Mouse (Mus musculus): ENCODE data around the gene Acsf2. TPM values are rescaled to one million over a fixed set of nuclear protein-coding genes. Genes with fewer than 3 reads are reported as not detected.

Gene Acsf2
- polyA plus RNA-seq, 1 experiment: 12.9 TPM

DNA sequence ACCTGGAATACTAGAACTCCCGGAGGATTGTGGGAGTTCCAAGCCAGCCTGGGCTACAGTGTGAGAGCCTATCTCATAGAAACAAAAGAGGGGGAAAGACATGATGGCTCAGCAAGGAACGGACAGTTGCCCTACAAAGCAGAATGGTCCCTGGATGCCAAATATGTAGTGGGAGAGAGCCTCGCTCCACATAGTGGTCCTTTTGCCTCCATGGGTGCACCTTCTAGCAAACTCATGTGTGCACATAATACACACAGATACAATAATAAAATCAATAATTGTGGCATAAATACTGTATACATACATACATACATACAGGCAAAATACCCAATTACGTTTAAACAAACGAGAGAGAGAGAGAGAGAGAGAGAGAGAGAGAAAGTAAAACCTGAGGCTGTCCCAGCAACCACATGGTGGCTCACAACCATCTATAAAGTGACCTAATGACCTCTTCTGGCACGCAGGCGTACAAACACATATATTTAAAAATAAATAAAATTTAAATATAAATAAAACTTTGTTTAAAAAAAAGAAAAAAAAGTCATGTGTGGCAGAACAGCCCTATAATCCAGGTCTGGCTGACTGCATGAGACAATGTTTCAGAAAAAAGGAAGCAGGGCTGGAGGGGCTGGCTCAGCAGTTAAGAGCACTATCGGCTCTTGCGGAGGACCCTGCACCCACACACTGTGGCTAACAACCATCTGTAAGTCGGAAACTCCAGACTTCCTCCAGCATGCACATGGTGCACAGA is 51.8 kb downstream of the Acsf2 start:
- Histone ChIP-seq H3K27me3 (replicated peaks) (no peaks in the 10 kb centered on the region), H3K9me3 (peaks cover 7% of the 10 kb centered on the region), H3K36me3 (replicated peaks; ENCODE audit: low read length) (peaks cover 9% of the 10 kb centered on the region), H3K4me1 (peaks cover 52% of the 10 kb centered on the region), H3K4me3 (replicated peaks) (peak overlapping the region; percentile 98)
- TF ChIP-seq GATA1 (IDR thresholded peaks at IDR 0.05; ENCODE audit: borderline replicate concordance, low read length): no peak
- TF ChIP-seq FLI1 (IDR thresholded peaks at IDR 0.05; ENCODE audit: low read length): no peak

DNA sequence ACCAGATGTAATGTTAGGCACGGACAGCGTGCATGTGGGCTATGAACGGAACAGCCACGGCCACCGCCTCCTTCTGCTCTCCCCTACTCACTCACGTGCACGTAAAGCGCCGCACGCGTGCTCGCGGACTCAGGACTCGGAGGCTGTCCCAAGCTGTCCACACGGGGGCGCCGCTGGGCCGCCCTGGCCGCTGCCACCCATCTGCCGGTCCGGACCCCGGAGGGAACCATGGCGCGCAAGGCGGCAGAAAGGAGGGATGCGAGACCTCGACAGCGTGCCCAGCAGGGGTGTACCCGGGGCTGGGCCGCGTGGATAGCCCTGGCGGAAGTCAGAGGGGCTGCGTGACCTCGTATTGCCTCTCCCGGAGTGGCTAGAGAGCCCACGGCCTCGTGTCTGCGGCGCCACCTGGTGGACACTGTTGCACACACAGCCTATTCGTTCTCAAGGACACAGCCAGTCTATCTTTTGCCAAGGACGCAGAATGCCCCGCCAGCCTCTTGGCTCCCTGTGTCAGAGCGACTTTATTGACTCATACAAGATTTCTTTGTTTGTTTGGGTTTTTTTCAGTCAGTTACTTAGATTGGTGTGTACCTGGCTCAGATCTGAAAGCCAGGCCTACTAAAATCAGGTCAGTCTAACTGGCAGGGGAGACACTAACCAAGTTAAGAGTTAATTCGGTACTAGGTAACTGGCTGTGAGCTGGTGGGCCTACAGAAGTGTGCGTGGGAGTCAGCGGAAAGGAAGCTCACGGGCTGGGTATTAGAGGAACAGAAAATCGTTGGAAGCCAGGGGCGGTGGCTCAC is 52.6 kb downstream of the Acsf2 start, which contains the start of gene Rsad1:
Gene Rsad1 (minus strand): TSS at position 368 of the 803 bp plus-strand sequence.
- Histone ChIP-seq H3K9me3 (peaks cover 7% of the 10 kb centered on the region), H3K36me3 (replicated peaks; ENCODE audit: low read length) (peaks cover 14% of the 10 kb centered on the region), H3K27me3 (replicated peaks) (no peaks in the 10 kb centered on the region), H3K4me3 (replicated peaks) (peak within 1 kb of the TSS; percentile 98), H3K4me1 (peaks cover 55% of the 10 kb centered on the region)
- TF ChIP-seq GATA1 (IDR thresholded peaks at IDR 0.05; ENCODE audit: borderline replicate concordance, low read length) (no peak), FLI1 (IDR thresholded peaks at IDR 0.05; ENCODE audit: low read length) (no peak)

DNA sequence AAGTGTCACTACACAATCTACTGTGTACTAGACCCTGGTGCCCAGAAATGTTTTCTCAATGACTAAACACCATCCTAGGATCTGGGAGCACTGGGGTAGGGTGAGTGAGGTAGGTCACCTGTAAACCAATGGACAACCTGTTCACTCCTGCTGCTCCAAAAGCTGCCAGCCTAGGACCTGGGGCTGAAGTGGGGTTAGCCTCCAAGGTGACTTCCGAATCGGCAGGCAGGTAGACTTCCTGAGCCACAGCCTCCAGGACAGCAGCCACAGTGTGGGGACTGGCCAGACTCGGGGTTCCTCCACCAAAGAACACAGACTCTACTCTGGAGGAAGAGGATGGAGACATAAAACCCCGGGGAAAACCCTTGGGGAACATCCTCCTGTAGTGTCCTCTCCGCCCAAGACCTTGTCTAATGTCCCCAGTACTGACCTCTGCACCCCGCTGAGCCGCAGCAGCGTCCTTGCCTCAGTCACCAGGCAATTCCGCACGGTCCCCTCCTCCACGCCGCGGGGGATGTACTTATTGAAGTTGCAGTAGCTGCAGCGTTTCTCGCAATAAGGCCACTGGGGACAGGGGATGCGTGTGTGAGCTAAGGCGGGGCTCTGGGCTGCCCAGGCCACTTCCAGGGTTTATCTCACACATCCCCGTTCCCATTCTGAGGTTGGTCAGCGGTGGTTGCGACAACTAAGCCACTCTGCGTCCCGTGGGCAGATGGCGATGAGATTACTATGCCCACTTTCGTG is 53.5 kb downstream of the Acsf2 start:
- H3K27me3 ChIP-seq (replicated peaks): no peaks in the 10 kb centered on the region
- H3K4me3 ChIP-seq (replicated peaks): peak overlapping the region; percentile 98
- peaks cover 50% of the 10 kb centered on the region for H3K4me1 ChIP-seq
- TF ChIP-seq FLI1 (IDR thresholded peaks at IDR 0.05; ENCODE audit: low read length): no peak
- no peak for TF ChIP-seq GATA1 (IDR thresholded peaks at IDR 0.05; ENCODE audit: borderline replicate concordance, low read length)
- peaks cover 21% of the 10 kb centered on the region for H3K36me3 ChIP-seq (replicated peaks; ENCODE audit: low read length)
- H3K9me3 ChIP-seq: peaks cover 7% of the 10 kb centered on the region

DNA sequence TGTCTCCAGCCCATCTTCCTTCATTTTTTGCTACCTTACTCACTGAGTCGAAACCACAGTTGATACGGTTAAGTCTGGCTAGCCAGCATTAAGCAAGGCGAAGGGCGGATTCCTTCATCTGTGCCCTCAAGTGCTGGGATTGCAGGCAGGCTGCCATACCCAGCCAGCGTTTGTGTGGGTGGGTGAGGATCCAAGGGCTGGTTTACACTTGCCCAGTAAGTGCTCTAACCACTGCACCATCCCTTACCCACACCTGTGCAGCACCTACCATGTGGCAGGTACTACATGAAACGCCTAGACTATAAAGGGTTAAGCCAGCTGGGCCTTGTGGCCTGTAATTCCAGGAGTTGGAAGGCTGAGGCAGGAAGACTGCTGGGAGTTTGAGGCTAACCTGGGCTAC is 54.4 kb downstream of the Acsf2 start:
- TF ChIP-seq GATA1 (IDR thresholded peaks at IDR 0.05; ENCODE audit: borderline replicate concordance, low read length) (no peak), FLI1 (IDR thresholded peaks at IDR 0.05; ENCODE audit: low read length) (no peak)
- peaks cover 50% of the 10 kb centered on the region for H3K4me1 ChIP-seq
- no peak overlapping the region for H3K4me3 ChIP-seq (replicated peaks)
- peaks cover 7% of the 10 kb centered on the region for H3K9me3 ChIP-seq
- H3K36me3 ChIP-seq (replicated peaks; ENCODE audit: low read length): peaks cover 31% of the 10 kb centered on the region
- no peaks in the 10 kb centered on the region for H3K27me3 ChIP-seq (replicated peaks)

DNA sequence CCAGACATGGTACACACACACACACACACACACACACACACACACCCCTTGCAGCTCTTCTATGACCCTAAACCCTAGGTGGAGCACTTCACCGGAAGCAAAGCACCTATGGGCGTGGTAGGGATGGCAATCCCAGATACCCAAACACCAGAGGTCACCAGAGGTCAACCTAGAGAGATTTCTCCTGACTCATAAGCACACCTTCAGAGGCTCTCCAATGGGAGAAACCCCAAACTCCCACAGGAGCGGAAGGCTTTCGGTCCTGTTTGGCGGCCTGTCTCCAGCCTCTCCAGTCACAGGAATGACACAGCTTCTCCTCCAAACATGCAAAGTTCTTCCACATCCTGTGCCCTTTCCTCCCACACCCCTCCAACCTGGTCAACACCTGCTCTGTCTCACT is 55.3 kb downstream of the Acsf2 start:
- Histone ChIP-seq H3K4me1 (peaks cover 49% of the 10 kb centered on the region), H3K27me3 (replicated peaks) (no peaks in the 10 kb centered on the region), H3K36me3 (replicated peaks; ENCODE audit: low read length) (peaks cover 32% of the 10 kb centered on the region), H3K4me3 (replicated peaks) (no peak overlapping the region), H3K9me3 (peaks cover 3% of the 10 kb centered on the region)
- TF ChIP-seq FLI1 (IDR thresholded peaks at IDR 0.05; ENCODE audit: low read length): no peak
- TF ChIP-seq GATA1 (IDR thresholded peaks at IDR 0.05; ENCODE audit: borderline replicate concordance, low read length): no peak

DNA sequence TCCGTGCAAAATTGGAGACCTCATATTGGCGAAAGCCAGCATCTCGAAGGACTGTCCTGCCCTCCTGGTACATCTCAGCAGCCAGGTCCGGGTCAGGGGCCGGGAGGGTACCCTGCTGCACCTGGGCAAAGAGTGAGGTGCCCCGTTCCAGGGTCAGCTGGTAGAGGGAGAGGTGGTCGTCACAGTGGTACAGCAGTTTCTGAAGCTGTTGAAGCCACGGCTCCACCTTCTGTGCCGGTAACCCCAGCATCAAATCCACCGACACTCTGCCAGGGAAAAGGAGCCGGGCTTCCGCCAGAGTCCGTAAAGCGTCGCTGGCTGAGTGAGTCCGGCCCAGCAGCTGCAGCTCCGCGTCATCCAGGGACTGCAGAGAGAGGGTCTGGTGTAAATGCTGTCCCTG is 57.2 kb downstream of the Acsf2 start:
- Histone ChIP-seq H3K36me3 (replicated peaks; ENCODE audit: low read length) (peaks cover 41% of the 10 kb centered on the region), H3K27me3 (replicated peaks) (no peaks in the 10 kb centered on the region), H3K9me3 (no peaks in the 10 kb centered on the region), H3K4me3 (replicated peaks) (no peak overlapping the region), H3K4me1 (peaks cover 29% of the 10 kb centered on the region)
- TF ChIP-seq FLI1 (IDR thresholded peaks at IDR 0.05; ENCODE audit: low read length) (no peak), GATA1 (IDR thresholded peaks at IDR 0.05; ENCODE audit: borderline replicate concordance, low read length) (no peak)

DNA sequence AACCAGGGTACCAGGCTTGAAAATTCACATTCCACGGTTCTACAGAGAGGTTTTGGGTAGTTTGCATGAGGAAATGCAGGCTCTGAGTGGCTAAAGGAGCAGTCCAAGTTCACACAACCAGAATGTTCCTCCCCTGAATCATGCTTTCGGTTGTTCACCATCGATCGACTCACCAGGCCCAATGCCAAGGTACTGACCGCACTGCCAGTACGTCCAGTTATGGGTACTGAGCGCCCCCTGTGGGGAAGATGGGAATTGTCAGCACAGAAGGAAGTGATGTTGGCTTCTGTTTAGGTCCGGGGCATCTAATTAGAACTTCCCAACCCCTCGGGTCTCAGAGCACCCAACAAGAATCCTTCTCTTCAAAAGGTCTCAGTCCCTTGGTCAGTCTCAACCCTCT is 57.7 kb downstream of the Acsf2 start:
- H3K4me3 ChIP-seq (replicated peaks): no peak overlapping the region
- H3K4me1 ChIP-seq: peaks cover 24% of the 10 kb centered on the region
- no peaks in the 10 kb centered on the region for H3K9me3 ChIP-seq
- H3K36me3 ChIP-seq (replicated peaks; ENCODE audit: low read length): peaks cover 46% of the 10 kb centered on the region
- H3K27me3 ChIP-seq (replicated peaks): no peaks in the 10 kb centered on the region
- TF ChIP-seq FLI1 (IDR thresholded peaks at IDR 0.05; ENCODE audit: low read length) (no peak), GATA1 (IDR thresholded peaks at IDR 0.05; ENCODE audit: borderline replicate concordance, low read length) (no peak)

DNA sequence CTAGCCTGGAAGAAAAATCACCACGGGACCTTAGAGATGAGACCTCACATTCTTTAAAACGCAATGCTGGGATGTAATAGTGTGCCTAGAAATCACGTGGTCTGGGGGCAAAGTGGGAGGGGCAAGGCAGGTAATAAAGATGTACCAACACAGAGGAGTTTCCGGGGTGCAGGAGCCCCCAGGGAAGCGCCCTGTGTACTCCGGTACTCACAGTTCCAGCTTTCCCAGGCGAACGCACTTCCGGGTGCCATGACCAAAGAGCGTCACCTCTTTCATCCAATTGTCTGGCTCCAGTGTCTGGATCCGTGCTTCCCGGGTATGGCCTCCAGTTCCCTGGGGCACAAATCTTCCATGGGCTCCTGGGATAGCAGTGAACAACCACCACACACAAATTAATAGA is 58.3 kb downstream of the Acsf2 start:
- no peaks in the 10 kb centered on the region for H3K9me3 ChIP-seq
- TF ChIP-seq FLI1 (IDR thresholded peaks at IDR 0.05; ENCODE audit: low read length) (no peak), GATA1 (IDR thresholded peaks at IDR 0.05; ENCODE audit: borderline replicate concordance, low read length) (no peak)
- no peak overlapping the region for H3K4me3 ChIP-seq (replicated peaks)
- H3K4me1 ChIP-seq: peaks cover 19% of the 10 kb centered on the region
- peaks cover 49% of the 10 kb centered on the region for H3K36me3 ChIP-seq (replicated peaks; ENCODE audit: low read length)
- no peaks in the 10 kb centered on the region for H3K27me3 ChIP-seq (replicated peaks)

DNA sequence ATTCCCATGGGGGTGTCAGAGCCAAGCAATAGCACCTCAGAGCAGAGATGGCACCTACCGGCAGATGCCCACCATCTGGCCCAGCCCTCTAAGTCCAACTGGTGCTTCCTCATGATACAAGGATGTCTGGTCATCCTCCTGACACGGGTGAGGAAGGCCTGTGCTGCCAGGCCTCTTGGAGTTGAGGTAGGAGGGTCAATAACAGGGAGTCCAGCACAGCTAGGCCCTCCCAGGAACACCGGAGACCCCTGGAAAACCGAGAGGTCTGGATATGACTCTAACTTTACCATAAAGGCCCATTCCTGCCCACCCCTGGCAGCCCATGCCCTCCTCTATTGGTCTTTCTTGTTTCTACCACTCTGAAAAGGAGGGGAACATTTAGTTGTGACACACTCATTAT is 59.3 kb downstream of the Acsf2 start:
- TF ChIP-seq GATA1 (IDR thresholded peaks at IDR 0.05; ENCODE audit: borderline replicate concordance, low read length) (no peak), FLI1 (IDR thresholded peaks at IDR 0.05; ENCODE audit: low read length) (no peak)
- Histone ChIP-seq H3K36me3 (replicated peaks; ENCODE audit: low read length) (peaks cover 54% of the 10 kb centered on the region), H3K27me3 (replicated peaks) (no peaks in the 10 kb centered on the region), H3K9me3 (no peaks in the 10 kb centered on the region), H3K4me3 (replicated peaks) (no peak overlapping the region), H3K4me1 (peaks cover 14% of the 10 kb centered on the region)

Measured in megakaryocyte, embryonic 14.5 days (primary cell).